Mouse (Mus musculus) neural tube, embryonic 14.5 days (tissue): Measurements from ENCODE around the gene Lekr1. TPM values are rescaled to one million over a fixed set of nuclear protein-coding genes. Genes with fewer than 3 reads are reported as not detected.

Experiments used
- ATAC-seq: fragments of 200-750 bp; cut with Nextera tagmentation; 2 replicates; pipeline ENCODE4 v1.8.0; 2017; ENCODE audit warnings: low read depth, mild to moderate bottlenecking, moderate TSS enrichment, moderate library complexity
- H3K27ac ChIP-seq: fragments of 300-500 bp; sonication (generic); 2 replicates; pipeline ENCODE4 v1.5.1; 2014; ENCODE audit warnings: low read depth, mild to moderate bottlenecking, control low read depth, low read length, moderate library complexity, mixed read lengths
- H3K27me3 ChIP-seq: fragments of 300-500 bp; sonication (generic); 2 replicates; pipeline ENCODE4 v1.6.1; 2014; ENCODE audit warnings: low read length; ENCODE audit not compliant: control insufficient read depth, insufficient read depth
- H3K36me3 ChIP-seq: fragments of 300-500 bp; sonication (generic); 2 replicates; pipeline ENCODE4 v1.6.1; 2014; ENCODE audit warnings: low read length, mixed read lengths; ENCODE audit not compliant: control insufficient read depth, insufficient read depth
- H3K4me1 ChIP-seq: fragments of 300-500 bp; sonication (generic); 2 replicates; pipeline ENCODE4 v1.6.1; 2014; ENCODE audit warnings: low read length; ENCODE audit not compliant: control insufficient read depth, insufficient read depth
- H3K4me2 ChIP-seq: fragments of 300-500 bp; sonication (generic); 2 replicates; pipeline ENCODE4 v1.6.1; 2014; ENCODE audit warnings: mild to moderate bottlenecking, low read depth, low read length, control low read depth
- H3K4me3 ChIP-seq: fragments of 300-500 bp; sonication (generic); 2 replicates; pipeline ENCODE4 v1.5.1; 2014; ENCODE audit warnings: low read depth, low read length, control low read depth, mixed read lengths
- H3K9ac ChIP-seq: fragments of 300-500 bp; sonication (generic); replicated peaks from 2 replicates; pipeline ENCODE4 v1.6.1; 2014; ENCODE audit warnings: low read depth, mild to moderate bottlenecking, control low read depth, low read length, mixed read lengths
- H3K9me3 ChIP-seq: fragments of 300-500 bp; sonication (generic); 2 replicates; pipeline ENCODE4 v1.6.1; 2016; ENCODE audit warnings: low read length; ENCODE audit not compliant: control insufficient read depth
- WGBS: fragments of 180-500 bp; shearing (Covaris S2); extraction: QIAGEN DNeasy Blood & Tissue Kit; methylation state at CpG from one replicate; pipeline ENCODE4 v1.1.7; 2014; 5-methylcytosine and 5-hydroxymethylcytosine counted together
- polyA plus RNA-seq: library from polyadenylated mRNA; unstranded; fragments of >200 nt; fragmentation: Nextera tagmentation; extraction: Ambion mirVana; gene quantifications from 2 replicates; pipeline ENCODE4 v1.2.1, GENCODE M21; 2014

Lekr1 gene
- polyA plus RNA-seq, 1 experiment from 2014 or later = 11.1 TPM

DNA sequence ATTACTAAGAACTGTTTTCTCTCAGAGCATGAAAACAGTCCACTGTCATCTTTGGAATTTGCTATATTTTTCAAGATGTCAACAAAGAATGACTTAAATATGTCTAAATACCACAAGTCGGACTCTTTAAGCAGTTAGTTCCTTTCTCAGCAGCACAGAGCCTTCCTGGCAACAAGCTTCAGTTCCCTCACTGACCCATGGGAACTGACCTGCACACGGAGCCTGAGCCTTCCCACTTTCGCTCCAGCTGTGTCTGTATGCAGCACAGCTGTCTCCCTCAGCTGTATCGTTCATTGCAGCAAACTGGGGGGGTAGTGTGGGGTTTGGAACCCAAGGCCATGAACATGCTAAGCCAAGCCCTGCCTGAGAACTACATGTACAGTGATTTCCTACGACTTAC is 136.8 kb downstream of the Lekr1 start:
- H3K9ac ChIP-seq = no peak overlapping the region
- H3K4me3 ChIP-seq = no peak overlapping the region
- H3K4me2 ChIP-seq = no peak overlapping the region
- no peaks in the 10 kb centered on the region for H3K9me3 ChIP-seq
- no peak for ATAC-seq
- no peaks in the 10 kb centered on the region for H3K36me3 ChIP-seq
- no peaks in the 10 kb centered on the region for H3K27me3 ChIP-seq
- 74% methylated on average over 5 of the region's 5 CpGs for WGBS
- H3K4me1 ChIP-seq = no peaks in the 10 kb centered on the region
- no peak overlapping the region for H3K27ac ChIP-seq

GRCm38 (mm10) chr3:65814881-65815280 is 148.9 kb downstream of the Lekr1 start:
- H3K36me3 ChIP-seq = no peaks in the 10 kb centered on the region
- H3K27ac ChIP-seq = no peak overlapping the region
- 44% methylated on average over 6 of the region's 6 CpGs for WGBS
- H3K4me2 ChIP-seq = no peak overlapping the region
- ATAC-seq = no peak
- H3K4me1 ChIP-seq = no peaks in the 10 kb centered on the region
- H3K9ac ChIP-seq = no peak overlapping the region
- no peaks in the 10 kb centered on the region for H3K27me3 ChIP-seq
- no peaks in the 10 kb centered on the region for H3K9me3 ChIP-seq
- no peak overlapping the region for H3K4me3 ChIP-seq

DNA sequence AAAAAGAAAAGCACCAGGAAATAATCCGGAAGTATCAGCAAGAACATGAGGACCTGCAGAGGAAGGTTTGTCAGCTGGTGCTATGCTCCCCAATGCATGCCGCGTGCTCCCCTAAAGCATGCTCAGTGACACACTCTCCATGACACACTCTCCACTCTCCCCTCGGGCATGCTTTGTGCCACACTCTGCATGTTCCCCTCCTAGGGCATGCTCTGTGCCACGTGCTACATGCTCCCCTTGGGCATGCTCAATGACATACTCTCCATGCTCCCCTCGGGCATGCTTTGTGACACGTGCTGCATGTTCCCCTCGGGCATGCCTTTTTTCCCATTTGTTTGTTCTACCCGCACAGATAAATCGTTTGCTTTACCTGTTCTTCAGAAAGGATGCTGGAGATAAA is 150.0 kb downstream of the Lekr1 start:
- Histone ChIP-seq H3K4me1 (no peaks in the 10 kb centered on the region), H3K36me3 (no peaks in the 10 kb centered on the region), H3K9me3 (no peaks in the 10 kb centered on the region), H3K27ac (no peak overlapping the region), H3K9ac (no peak overlapping the region), H3K4me2 (no peak overlapping the region), H3K4me3 (no peak overlapping the region), H3K27me3 (no peaks in the 10 kb centered on the region)
- 75% methylated on average over 10 of the region's 10 CpGs for whole genome bisulfite sequencing
- ATAC-seq = no peak; the same call in 1 of the 2 replicates

DNA sequence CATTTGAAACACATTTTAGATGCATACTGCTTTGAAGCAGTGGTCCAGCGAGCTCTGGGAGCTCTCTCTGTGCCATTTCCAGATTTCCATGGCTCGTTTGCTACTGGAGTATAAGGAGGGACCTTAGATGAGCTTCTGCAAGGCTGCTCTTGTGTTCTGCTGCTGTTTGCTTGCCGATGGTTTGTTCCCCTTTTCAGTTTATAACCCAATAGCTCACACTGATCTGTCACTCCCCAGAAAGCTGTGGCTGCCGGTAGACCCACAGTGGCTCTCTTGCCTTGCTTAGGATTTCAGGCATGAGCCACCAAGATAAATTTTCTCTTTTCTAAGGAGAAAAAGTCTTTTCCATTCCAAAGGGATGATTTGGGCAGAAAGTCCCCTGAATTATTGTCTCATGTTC is 152.6 kb downstream of the Lekr1 start:
- Histone ChIP-seq H3K4me3 (no peak overlapping the region), H3K4me2 (no peak overlapping the region), H3K4me1 (no peaks in the 10 kb centered on the region), H3K27ac (no peak overlapping the region), H3K27me3 (no peaks in the 10 kb centered on the region), H3K9ac (no peak overlapping the region), H3K36me3 (no peaks in the 10 kb centered on the region), H3K9me3 (no peaks in the 10 kb centered on the region)
- ATAC-seq = no peak
- WGBS = 65% methylated on average over 4 of the region's 4 CpGs

DNA sequence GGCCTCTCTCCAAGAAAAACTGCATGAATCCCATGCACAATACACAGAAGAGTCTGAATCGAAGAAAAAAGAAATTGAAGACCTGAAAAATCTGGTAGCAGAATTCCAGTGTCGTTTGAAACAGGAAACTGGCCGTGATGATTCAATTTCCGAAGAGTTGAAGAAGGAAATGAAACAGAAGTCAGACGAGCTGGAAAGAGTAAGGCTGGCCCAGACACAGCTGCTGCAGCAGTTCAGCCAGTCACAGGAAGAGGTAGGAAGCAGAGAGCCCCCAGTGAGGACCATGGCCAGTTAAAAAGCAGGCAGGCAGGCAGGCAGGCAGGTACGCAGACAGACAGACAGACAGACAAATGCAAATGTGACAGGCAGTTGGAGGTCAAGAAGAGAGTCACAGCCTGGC is 153.8 kb downstream of the Lekr1 start:
- Histone ChIP-seq H3K36me3 (no peaks in the 10 kb centered on the region), H3K4me1 (no peaks in the 10 kb centered on the region), H3K27me3 (no peaks in the 10 kb centered on the region), H3K9me3 (no peaks in the 10 kb centered on the region), H3K4me3 (no peak overlapping the region), H3K4me2 (no peak overlapping the region), H3K9ac (no peak overlapping the region), H3K27ac (no peak overlapping the region)
- no peak for ATAC-seq
- 79% methylated on average over 6 of the region's 6 CpGs for WGBS

DNA sequence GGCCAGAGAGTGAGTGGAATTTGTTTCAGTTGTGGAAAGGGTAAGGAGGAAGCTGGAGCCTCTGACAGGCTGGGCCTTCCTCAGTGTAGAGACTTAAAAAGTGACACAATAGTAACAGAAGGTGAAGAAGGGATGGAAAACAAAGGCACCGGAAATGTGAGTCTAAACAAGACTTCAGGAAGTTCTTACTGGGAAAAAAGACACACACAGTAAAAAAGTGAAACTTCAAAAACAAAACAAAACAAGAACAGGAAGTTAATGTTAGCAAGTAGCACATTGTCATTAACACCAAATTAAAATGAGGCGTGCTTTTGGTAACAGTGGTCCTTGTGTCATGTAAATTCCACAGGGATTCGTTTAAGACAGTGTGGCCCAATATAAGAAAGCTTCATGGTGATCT is 158.9 kb downstream of the Lekr1 start:
- H3K4me1 ChIP-seq = peaks cover 5% of the 10 kb centered on the region; the same call in 1 of the 2 replicates
- no peaks in the 10 kb centered on the region for H3K9me3 ChIP-seq
- no peak overlapping the region for H3K27ac ChIP-seq
- no peaks in the 10 kb centered on the region for H3K36me3 ChIP-seq
- ATAC-seq = no peak
- H3K4me3 ChIP-seq = no peak overlapping the region
- WGBS = 74% methylated on average over 3 of the region's 3 CpGs
- no peak overlapping the region for H3K4me2 ChIP-seq
- H3K27me3 ChIP-seq = no peaks in the 10 kb centered on the region
- no peak overlapping the region for H3K9ac ChIP-seq

- WGBS = 86% methylated on average over 6 of the region's 6 CpGs
- no peak overlapping the region for H3K4me3 ChIP-seq
- H3K9me3 ChIP-seq = no peaks in the 10 kb centered on the region
- no peak overlapping the region for H3K4me2 ChIP-seq
- no peak for ATAC-seq
- no peaks in the 10 kb centered on the region for H3K36me3 ChIP-seq
- H3K27ac ChIP-seq = no peak overlapping the region
- H3K27me3 ChIP-seq = no peaks in the 10 kb centered on the region
- H3K4me1 ChIP-seq = peaks cover 5% of the 10 kb centered on the region; the same call in 1 of the 2 replicates
- no peak overlapping the region for H3K9ac ChIP-seq
Observed at GRCm38 (mm10) chr3:65826716-65827115, 160.7 kb downstream of the Lekr1 start.

GRCm38 (mm10) chr3:65827400-65827799 is 161.4 kb downstream of the Lekr1 start:
- H3K4me1 ChIP-seq = peaks cover 5% of the 10 kb centered on the region; the same call in 1 of the 2 replicates
- WGBS = 89% methylated on average over 5 of the region's 5 CpGs
- no peak overlapping the region for H3K27ac ChIP-seq
- H3K9ac ChIP-seq = no peak overlapping the region
- H3K27me3 ChIP-seq = no peaks in the 10 kb centered on the region
- no peak for ATAC-seq
- H3K36me3 ChIP-seq = no peaks in the 10 kb centered on the region
- no peaks in the 10 kb centered on the region for H3K9me3 ChIP-seq
- no peak overlapping the region for H3K4me3 ChIP-seq
- no peak overlapping the region for H3K4me2 ChIP-seq

DNA sequence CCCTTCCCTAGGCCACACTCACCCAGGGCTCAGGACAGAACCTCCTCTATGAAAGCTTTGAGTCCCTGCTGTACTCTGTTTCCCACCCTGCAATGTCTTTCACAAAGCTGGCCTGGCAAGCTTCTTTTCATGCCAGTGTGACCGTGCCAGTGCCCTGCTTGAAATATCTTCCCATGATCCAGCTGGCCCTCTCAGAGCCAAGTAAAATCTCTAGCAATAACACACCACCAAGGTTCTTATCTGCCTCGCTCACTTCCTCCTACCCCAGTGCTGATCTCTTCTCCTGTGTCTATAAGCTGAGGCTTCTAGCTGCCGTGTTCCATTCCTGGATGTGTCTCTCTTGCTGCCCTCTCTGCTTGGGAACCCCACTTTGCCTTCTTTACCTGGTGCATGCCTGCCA is 162.0 kb downstream of the Lekr1 start:
- no peaks in the 10 kb centered on the region for H3K9me3 ChIP-seq
- no peak overlapping the region for H3K4me2 ChIP-seq
- WGBS = 77% methylated on average over 3 of the region's 3 CpGs
- no peak overlapping the region for H3K4me3 ChIP-seq
- H3K4me1 ChIP-seq = peaks cover 5% of the 10 kb centered on the region; the same call in 1 of the 2 replicates
- no peak overlapping the region for H3K27ac ChIP-seq
- H3K36me3 ChIP-seq = no peaks in the 10 kb centered on the region
- no peak overlapping the region for H3K9ac ChIP-seq
- no peaks in the 10 kb centered on the region for H3K27me3 ChIP-seq
- no peak for ATAC-seq

DNA sequence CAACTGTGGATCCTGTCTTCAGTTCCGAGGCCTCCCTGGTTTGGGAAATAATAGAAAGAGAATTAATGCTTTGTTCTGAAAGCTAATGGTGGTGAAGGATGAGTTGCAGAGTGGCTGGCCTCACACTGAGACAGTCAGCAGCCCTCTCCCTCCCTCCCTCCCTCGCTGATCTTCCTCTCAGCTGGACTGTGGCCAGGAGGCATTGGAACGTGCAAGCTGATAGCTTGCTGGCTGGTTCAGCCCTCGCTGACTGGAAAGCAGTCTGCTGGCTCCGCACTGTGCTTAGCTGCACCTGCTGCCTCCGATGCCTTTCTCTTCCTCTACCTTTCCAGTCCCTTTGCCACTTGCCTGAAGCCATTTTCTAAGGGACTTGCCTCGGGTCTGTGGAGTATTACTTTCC is 163.2 kb downstream of the Lekr1 start:
- H3K4me2 ChIP-seq = no peak overlapping the region
- H3K9me3 ChIP-seq = no peaks in the 10 kb centered on the region
- peaks cover 5% of the 10 kb centered on the region; the same call in 1 of the 2 replicates for H3K4me1 ChIP-seq
- no peaks in the 10 kb centered on the region for H3K27me3 ChIP-seq
- WGBS = 15% methylated on average over 7 of the region's 7 CpGs
- H3K27ac ChIP-seq = no peak overlapping the region
- no peak overlapping the region for H3K4me3 ChIP-seq
- H3K9ac ChIP-seq = no peak overlapping the region
- peak; percentile 94 for ATAC-seq
- H3K36me3 ChIP-seq = no peaks in the 10 kb centered on the region
